Mouse (Mus musculus) limb, embryonic 14.5 days (tissue): ENCODE measurements at regions not wholly inside any gene's neighbourhood (a gene's known extent, or its start where the extent isn't known, plus 50 kb on each side); places are given as distances from the start of the nearest gene placed in this dataset.

Experiments used
- ATAC-seq: fragments of 200-750 bp; cut with Nextera tagmentation; 2 replicates; pipeline ENCODE4 v1.8.0; 2017; ENCODE audit warnings: low read depth, moderate number of reproducible peaks, moderate TSS enrichment; ENCODE audit not compliant: low FRiP score
- DNase-seq: peaks from one replicate; pipeline ENCODE4 v3.0.0-alpha.2; 2015; ENCODE audit warnings: low spot score
- H3K27ac ChIP-seq: fragments of 300-500 bp; sonication (generic); replicated peaks from 2 replicates; pipeline ENCODE4 v1.5.1; 2014; ENCODE audit warnings: low read depth, mild to moderate bottlenecking, low read length, moderate library complexity, mixed read lengths
- H3K27me3 ChIP-seq: fragments of 300-500 bp; sonication (generic); 2 replicates; pipeline ENCODE4 v1.6.1; 2014; ENCODE audit warnings: low read length, mixed read lengths; ENCODE audit not compliant: control insufficient read depth, insufficient read depth
- H3K36me3 ChIP-seq: fragments of 300-500 bp; sonication (generic); 2 replicates; pipeline ENCODE4 v1.6.1; 2014; ENCODE audit warnings: mild to moderate bottlenecking, low read length, moderate library complexity, mixed read lengths; ENCODE audit not compliant: control insufficient read depth, insufficient read depth
- H3K4me1 ChIP-seq: fragments of 300-500 bp; sonication (generic); 2 replicates; pipeline ENCODE4 v1.6.1; 2014; ENCODE audit warnings: antibody characterized with exemption, low read length, mixed read lengths; ENCODE audit not compliant: control insufficient read depth, insufficient read depth
- H3K4me2 ChIP-seq: fragments of 300-500 bp; sonication (generic); replicated peaks from 2 replicates; pipeline ENCODE4 v1.6.1; 2014; ENCODE audit warnings: low read depth, mild to moderate bottlenecking, low read length, moderate library complexity; ENCODE audit not compliant: severe bottlenecking
- H3K4me3 ChIP-seq: fragments of 300-500 bp; sonication (generic); replicated peaks from 2 replicates; pipeline ENCODE4 v1.5.1; 2014; ENCODE audit warnings: low read length
- H3K9ac ChIP-seq: fragments of 300-500 bp; sonication (generic); 2 replicates; pipeline ENCODE4 v1.6.1; 2014; ENCODE audit warnings: mild to moderate bottlenecking, low read depth, low read length, moderate library complexity; ENCODE audit not compliant: severe bottlenecking
- H3K9me3 ChIP-seq: fragments of 300-500 bp; sonication (generic); 2 replicates; pipeline ENCODE4 v1.6.1; 2016; ENCODE audit warnings: low read length; ENCODE audit not compliant: control insufficient read depth
- POLR2A ChIP-seq: fragments of 200-500 bp; IDR thresholded peaks from 2 replicates; pipeline ENCODE4 v1.8.0; 2012; ENCODE audit warnings: inconsistent platforms, mild to moderate bottlenecking, moderate library complexity, borderline replicate concordance; ENCODE audit not compliant: insufficient read depth, insufficient read length; ENCODE audit errors: extremely low read depth
- WGBS: fragments of 180-500 bp; shearing (Covaris S2); extraction: QIAGEN DNeasy Blood & Tissue Kit; methylation state at CpG from one replicate; pipeline ENCODE4 v1.1.7; 2014; 5-methylcytosine and 5-hydroxymethylcytosine counted together

DNA sequence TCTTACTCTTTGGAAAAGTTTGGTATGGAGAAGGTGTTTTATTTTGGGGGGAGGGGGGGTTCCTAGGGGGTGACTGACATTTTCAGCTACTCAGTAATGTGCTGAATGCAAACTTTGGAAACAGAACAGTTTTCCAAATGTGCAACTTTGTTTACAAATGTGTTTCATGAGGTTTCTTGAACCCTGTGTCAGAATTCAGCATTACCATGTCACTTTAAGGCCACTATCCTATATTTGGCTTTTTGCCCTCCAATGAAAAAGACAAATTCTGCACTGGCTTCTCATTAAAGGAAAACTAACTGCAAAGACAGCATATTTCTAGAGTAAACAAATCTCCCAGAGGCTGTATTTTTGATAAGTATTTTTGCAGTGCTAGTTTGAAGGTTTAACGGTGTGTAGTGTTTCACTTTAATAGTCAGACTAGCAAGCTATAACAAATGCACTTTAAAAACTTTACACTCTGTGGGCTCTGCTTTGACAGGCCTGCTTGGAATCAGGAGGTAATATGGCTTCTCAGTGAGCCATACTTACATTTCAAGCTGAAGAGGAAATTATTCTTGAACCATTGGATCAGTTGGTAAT lies 1589.5 kb upstream of the Tenm2 start:
- no peak for ATAC-seq
- no peak overlapping the region for H3K27ac ChIP-seq
- WGBS: 16% methylated on average over 1 of the region's 1 CpGs

DNA sequence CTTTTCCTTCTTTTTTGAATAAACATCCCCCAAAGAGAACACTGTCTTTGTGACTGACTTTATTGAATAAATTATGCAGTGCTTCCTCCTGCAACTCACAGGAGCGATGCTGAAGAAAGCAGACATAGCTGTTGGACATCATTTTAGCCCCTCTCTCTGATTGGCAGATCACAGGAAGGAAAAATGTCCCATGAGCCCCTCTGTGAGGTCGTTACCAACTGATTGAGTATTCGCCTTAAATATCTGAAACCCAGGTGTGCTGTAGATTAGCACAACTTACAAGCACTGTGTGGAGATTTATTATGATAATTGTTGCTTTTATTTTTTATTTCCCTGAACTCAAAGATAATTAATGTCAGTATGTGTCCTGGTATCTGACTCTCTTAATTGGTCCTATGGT lies 1582.4 kb upstream of the Tenm2 start:
- no peaks in the 10 kb centered on the region for H3K27me3 ChIP-seq
- WGBS: 43% methylated on average over 3 of the region's 3 CpGs
- H3K4me2 ChIP-seq: no peak overlapping the region
- TF ChIP-seq POLR2A: no peak
- no peaks in the 10 kb centered on the region for H3K9me3 ChIP-seq
- DNase-seq (no peak), ATAC-seq (no peak)
- H3K4me1 ChIP-seq: no peaks in the 10 kb centered on the region
- H3K36me3 ChIP-seq: no peaks in the 10 kb centered on the region
- no peak overlapping the region for H3K27ac ChIP-seq
- no peak overlapping the region for H3K9ac ChIP-seq
- no peak overlapping the region for H3K4me3 ChIP-seq

More for the DNA sequence above, 1589.5 kb upstream of the Tenm2 start:
- peak; percentile 12 for DNase-seq
- no peaks in the 10 kb centered on the region for H3K9me3 ChIP-seq
- H3K9ac ChIP-seq: no peak overlapping the region
- H3K4me3 ChIP-seq: no peak overlapping the region
- H3K27me3 ChIP-seq: no peaks in the 10 kb centered on the region
- no peak overlapping the region for H3K4me2 ChIP-seq
- TF ChIP-seq POLR2A: no peak
- H3K4me1 ChIP-seq: no peaks in the 10 kb centered on the region
- no peaks in the 10 kb centered on the region for H3K36me3 ChIP-seq

DNA sequence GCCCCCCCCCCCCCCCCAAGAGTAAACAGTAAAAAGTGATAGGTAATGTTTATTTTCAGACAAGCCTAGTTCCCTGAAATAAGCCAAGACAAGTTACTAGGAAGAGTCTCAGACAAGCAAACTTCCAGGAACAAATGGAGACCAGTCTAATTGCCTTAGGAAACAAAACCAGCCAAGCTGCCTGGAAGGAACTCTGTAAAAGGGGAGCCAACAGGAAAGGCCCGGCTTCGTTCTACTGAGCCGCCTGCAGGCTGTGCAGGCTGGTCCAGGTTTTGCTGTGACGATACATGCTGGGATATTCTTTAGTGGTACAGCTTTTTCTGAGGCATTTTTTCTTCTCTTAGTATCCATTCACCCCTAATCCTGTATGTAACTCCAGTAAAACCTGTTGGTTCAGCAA lies 1547.8 kb upstream of the Tenm2 start:
- ATAC-seq (no peak), DNase-seq (no peak)
- Histone ChIP-seq H3K4me3 (no peak overlapping the region), H3K27ac (no peak overlapping the region), H3K4me1 (no peaks in the 10 kb centered on the region), H3K9me3 (no peaks in the 10 kb centered on the region), H3K9ac (no peak overlapping the region), H3K36me3 (no peaks in the 10 kb centered on the region), H3K4me2 (no peak overlapping the region), H3K27me3 (no peaks in the 10 kb centered on the region)
- no peak for TF ChIP-seq POLR2A
- 39% methylated on average over 4 of the region's 4 CpGs for WGBS

DNA sequence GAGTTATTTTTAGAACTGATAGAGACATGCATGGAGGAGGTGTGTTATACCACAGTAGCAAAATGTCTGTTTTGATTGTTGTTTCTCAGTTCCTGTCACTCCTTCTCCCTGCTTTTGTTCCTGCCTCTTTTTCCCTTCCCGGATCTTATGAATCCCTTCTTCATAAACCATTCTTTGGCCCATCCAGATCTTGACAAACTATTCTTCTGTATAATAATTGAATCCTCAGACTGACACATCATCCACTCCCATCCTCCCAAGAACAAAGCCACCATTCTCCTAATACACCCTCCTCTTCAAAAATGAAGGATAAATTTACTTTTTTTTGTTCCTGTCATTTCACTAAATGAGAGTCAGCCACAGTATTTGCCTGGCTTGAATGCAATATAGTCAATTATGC lies 1543.8 kb upstream of the Tenm2 start:
- Histone ChIP-seq H3K9ac (no peak overlapping the region), H3K4me3 (no peak overlapping the region), H3K4me2 (no peak overlapping the region), H3K27ac (no peak overlapping the region), H3K27me3 (no peaks in the 10 kb centered on the region), H3K4me1 (no peaks in the 10 kb centered on the region), H3K9me3 (no peaks in the 10 kb centered on the region), H3K36me3 (no peaks in the 10 kb centered on the region)
- 88% methylated on average over 1 of the region's 1 CpGs for WGBS
- no peak for TF ChIP-seq POLR2A
- ATAC-seq (no peak), DNase-seq (no peak)

DNA sequence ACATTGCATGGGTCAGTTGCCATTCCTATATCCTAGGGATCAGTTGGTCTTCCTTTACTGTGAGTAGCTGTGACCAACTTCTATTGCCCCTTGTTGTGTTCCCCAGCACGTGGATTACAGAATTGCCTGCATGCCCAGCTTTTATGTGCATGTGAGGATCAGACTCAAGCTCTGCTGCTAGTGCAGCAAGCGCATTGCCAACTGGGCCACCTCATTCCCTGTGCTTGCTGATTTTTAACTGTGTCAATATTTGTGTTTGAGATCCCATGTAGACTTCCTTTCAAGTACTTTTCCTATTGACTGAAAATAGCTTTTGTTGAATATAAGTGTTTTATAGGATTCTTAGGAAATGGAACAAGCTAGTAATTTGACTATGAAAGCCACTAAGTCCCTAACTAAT lies 1526.5 kb upstream of the Tenm2 start:
- DNase-seq: no peak
- no peak overlapping the region for H3K9ac ChIP-seq
- no peaks in the 10 kb centered on the region for H3K27me3 ChIP-seq
- no peaks in the 10 kb centered on the region for H3K4me1 ChIP-seq
- no peaks in the 10 kb centered on the region for H3K36me3 ChIP-seq
- no peak overlapping the region for H3K4me3 ChIP-seq
- 55% methylated on average over 2 of the region's 2 CpGs for WGBS
- no peak for TF ChIP-seq POLR2A
- ATAC-seq: no peak
- no peaks in the 10 kb centered on the region for H3K9me3 ChIP-seq
- no peak overlapping the region for H3K27ac ChIP-seq
- H3K4me2 ChIP-seq: no peak overlapping the region

DNA sequence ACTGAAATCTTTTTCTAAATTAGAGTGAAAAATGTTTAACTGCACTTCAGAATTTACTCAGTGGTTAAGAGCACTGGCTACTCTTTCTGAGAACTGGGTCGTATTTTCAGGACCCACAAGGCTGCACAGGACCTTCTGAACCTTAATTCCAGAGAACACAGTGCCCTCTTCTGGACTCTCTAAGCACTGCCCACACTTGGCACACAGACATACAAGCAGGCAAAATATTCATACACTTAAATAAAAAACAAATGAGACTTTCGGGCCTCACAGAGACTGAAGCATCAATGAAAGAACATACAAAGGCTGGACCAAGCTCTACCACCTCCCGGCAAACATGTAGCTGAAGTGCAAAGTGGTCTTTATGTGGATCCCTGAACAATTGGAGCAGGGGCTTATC lies 1511.8 kb upstream of the Tenm2 start:
- ATAC-seq: no peak
- no peak for TF ChIP-seq POLR2A
- Histone ChIP-seq H3K27me3 (no peaks in the 10 kb centered on the region), H3K9ac (no peak overlapping the region), H3K36me3 (no peaks in the 10 kb centered on the region), H3K4me3 (no peak overlapping the region), H3K27ac (no peak overlapping the region), H3K4me2 (no peak overlapping the region), H3K4me1 (no peaks in the 10 kb centered on the region), H3K9me3 (no peaks in the 10 kb centered on the region)
- no peak for DNase-seq
- WGBS: 43% methylated on average over 3 of the region's 3 CpGs
